Mouse (Mus musculus) left cerebral cortex, adult 18-20 months (tissue): ENCODE data around the gene 4930402H24Rik. TPM values are rescaled to one million over a fixed set of nuclear protein-coding genes. Genes with fewer than 3 reads are reported as not detected.
A peak's percentile ranks its signal among the peaks of the same experiment; 100 is the strongest.

ENCODE experiments used
- DNase-seq, 2 experiments: peaks; one replicate each; pipeline ENCODE4 v3.0.0; 2021 to 2022; ENCODE audit warnings: low spot score in 2 of 2, mixed read lengths in 1 of 2
- total RNA-seq, 2 experiments: library from RNA; stranded (reverse); gene quantifications; 2 replicates each; pipeline ENCODE4 v1.2.3; 2021

Gene 4930402H24Rik
- total RNA-seq, 2 experiments from 2014 or later = 68.4 to 68.5 TPM

DNA sequence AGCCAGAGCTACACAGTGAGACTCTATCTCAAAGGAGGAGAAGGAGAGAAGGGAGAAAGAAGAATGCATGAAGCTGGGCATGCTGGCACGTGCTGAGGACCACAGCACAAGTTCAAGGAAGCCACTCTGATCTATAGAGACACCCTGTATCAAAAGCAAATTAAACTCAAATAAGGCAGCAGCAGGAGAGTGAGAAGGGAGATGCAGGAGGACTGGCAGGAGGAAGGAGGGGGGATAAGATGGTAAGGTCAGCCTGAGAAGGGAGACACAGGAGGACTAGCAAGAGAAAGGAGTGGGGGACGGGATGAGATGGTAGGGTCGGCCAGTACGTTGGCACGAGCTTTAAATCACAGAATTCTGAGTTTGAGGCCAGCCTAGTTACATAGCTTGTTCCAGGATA lies 90.0 kb downstream of the 4930402H24Rik start:
- no peak for DNase-seq

DNA sequence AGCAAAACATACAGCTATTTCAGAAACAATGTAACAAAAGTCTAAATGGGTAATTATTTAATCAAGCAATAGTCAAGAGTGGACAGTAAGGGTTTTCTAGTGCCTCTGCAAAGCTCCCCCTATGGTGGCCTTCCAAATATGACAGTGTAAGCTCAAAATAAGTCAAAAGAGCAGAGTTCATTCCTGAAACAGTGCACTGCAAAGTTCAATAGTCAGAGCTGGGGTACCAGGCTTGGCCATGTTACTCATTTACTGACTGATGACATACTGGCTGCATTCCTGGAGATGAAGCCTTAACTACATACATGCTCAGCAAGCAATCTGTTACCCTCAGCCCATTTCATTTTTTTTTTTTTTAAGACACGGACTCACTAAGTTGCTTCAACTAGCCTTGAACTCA lies 91.7 kb downstream of the 4930402H24Rik start:
- no peak for DNase-seq

DNA sequence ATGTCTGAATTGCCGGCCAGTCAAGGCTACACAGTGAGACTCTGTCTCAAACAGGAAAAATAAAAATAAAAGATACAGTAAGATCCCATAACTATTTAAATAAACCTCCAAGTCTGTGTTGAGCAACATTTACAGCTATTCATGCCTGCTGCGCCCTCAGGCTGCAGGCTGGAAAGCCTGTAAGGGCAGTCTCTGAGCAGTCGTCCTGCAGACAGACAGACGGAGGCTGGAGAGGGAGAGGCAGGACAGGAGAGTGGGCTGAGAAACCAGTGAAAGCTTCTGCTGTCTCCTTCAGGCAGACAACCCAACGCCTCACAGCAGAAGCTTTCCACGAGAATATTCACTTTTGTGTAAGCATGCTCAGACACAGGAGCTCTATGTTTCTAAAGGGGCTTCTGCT lies 92.5 kb downstream of the 4930402H24Rik start:
- no peak for DNase-seq

DNA sequence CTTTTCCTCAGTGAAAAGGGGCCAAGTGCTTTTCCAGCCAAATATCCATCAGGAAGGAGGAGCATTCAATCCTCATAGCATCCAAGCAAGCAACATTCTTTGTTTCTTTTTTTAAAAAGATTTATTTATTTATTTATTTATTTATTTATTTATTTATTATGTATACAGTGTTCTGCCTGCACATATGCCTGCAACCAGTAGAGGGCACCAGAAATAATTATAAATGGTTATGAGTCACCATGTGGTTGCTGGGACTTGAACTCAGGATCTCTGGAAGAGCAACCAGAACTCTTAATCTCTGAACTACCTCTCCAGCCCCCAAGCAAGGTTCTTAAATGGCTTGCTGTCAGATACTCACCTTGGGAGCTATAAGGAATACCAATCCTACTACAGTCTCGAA lies 93.7 kb downstream of the 4930402H24Rik start:
- no peak for DNase-seq

DNA sequence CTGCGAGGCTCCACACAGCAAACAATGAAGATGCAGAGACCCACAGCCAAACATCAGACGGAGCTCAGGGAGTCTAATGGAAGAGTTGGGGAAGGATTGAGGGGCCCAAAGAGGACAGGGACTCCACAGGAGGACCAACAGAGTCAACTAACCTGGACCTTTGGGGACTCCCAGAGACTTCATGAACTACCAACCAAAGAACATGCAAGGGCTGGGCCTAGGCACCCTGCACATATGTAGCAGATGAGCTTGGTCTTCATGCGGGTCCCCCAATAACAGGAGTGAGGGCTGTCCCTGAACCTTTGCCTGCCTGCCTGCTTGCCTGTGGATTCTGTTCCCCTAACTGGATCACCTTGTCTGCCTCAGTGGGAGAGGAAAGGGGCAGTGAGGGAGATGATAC lies 101.1 kb downstream of the 4930402H24Rik start:
- DNase-seq = no peak

DNA sequence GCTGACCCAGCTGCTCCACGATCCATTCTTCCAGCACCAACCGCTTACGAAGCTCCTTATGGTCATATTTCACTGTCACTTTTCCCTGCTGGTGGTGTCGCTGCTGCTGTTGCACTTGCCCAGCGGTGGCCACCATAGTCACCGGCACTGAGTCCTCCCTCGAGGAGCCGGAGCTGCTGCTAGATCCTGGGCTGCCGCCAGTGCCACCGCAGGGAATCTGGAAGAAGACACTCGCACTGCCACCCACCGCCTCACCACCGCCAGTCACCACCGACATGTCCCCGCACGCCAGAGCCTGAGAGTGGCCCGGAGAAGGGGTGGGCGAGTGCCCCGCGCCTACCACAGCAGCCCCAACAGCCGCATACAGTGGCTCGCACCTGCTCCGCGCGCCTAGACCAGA lies 102.5 kb downstream of the 4930402H24Rik start:
- peak; percentile 10 to 43 for DNase-seq

DNA sequence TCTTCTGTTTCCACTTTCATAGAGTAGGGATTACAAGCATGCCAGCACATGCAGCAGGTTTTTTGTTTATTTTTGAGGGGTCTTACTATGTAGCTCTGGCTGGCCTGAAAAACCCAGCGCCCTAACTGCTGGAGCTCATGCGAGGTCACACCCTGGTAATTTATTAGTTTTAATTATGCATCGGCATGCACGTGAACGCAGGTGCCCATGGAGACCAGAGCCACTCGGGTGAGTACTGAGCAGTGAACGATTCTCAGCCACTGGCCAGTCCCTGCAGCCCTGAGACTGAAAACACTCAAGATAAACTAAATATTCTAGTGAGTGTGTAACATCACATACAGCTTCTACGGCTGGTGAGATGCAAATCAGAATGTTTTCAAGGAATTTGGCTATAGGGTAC lies 110.5 kb downstream of the 4930402H24Rik start:
- no peak for DNase-seq

DNA sequence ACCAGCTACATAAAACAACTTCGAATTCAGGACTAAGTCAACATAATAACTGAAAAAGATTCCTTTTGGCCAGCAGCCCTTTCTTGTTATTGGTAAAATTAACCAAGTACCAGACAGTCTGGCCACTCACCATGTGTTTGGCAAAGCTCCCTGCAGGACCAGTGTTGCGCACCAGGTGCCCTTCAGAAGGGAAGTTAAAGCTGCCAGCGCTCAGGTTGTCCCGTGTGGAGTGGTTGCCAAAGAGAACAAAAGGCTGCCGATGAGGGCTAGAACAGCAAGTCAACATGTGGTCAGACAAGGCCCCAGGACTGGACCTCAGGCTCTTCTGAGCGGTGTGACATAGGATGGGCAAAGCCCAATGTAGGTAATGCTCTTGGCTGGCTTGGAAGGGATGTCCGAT lies 114.5 kb downstream of the 4930402H24Rik start:
- DNase-seq = no peak

DNA sequence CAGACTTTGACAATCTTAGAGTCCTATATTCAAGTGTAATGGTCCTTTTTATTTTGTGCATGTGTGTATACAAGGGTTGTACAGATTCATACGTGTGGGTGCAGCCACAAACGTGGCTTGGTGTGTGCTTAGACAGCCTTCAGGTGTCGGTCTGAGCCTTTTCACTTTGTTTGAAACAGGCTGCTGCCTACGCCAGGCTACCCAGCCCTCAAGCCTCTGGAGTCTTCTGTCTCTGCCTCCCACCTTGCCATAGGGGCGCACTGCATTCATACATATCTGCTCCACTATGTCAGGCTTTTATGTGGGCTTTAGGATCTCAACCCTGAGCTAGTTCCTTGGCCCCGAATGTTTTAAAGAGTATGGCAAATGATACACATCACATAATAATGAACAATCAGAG lies 116.6 kb downstream of the 4930402H24Rik start:
- peak in 1 of 2 experiments; percentile 19 for DNase-seq

DNA sequence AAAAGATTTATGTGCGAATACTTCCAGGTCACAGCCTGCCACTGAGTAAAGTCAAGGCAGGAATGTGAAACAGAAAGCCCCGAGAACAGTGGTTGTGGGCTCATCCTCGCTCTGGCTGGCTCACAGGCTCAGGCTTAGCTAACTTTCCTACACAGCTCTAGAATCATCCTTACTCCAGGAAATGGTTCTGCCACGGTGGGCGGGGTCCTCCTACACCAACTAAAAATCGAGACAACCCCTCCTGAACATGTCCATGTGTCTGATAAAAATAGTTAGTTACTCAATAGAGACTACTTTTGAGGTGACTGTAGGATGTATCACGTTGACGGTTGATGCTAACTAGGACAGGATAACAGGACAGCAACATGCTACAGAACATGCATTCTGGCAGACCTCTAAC lies 117.2 kb downstream of the 4930402H24Rik start:
- peak in 1 of 2 experiments; percentile 61 for DNase-seq

DNA sequence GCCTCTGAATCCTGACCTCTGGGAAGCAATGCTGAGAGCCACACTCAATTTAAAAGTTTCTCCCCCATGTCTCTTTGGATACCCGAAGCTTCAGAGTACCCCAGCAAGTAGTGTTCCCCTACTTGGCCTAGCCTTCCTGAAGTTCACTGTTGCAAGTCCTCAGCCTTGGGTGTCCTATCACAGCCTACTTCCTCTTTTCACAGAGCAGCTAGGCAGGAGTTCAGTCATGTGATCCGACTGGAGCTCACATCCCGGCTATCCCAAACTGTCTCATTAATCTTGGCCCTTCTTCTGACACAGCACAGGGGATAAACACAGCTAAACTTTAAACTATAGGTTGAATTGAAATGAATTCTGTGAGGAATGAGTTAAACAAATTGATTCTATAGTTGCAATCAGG lies 121.3 kb downstream of the 4930402H24Rik start:
- DNase-seq = no peak

DNA sequence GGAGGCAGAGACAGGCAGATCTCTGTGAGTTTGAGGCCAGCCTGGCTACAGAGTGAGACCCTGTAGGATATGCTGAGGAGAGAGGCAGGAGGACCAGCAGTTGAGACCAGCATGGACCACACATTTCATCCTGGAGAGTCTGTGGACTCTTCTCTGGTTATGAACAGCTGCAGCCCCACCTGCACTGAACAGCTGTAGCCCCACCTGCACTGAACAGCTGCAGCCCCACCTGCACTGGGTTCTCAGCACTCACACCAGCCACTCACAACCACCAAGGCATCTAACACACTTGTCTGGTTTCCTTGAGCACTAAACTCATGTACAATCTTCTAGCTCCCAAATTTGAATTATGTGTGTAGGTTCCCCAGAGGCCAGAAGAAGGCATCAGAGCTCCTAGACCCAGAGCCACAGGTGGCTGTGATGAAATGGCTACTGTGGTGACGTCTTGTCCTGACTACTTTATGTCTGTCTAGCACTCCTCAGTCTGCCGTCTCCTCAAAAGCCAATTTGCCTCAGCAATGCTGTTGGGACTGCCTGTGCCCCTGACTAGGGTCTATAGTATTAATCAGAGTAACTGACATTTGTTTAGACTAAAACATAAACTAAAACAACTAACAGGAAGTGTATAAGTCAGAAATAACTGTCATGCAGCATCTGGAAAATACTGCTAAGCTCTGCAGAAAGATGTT lies 125.4 kb downstream of the 4930402H24Rik start:
- DNase-seq = no peak

DNA sequence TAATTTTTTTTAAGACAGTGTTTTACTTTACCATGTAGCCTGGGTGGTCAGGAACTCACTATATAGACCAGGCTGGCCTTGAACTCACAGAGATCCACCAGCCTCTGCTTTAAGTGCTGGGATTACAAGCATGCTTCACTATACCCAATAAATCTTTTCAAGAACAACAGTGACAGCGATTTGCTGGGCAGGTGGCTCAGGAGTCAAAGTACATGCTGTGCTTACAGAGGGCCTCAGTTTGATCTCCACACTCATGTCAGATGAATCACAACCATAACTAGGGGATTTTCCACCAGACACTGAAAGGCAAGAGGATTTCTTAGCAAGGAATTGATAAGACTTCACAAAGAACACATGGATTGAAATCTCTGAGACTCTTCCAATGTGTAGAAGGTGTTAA lies 126.3 kb downstream of the 4930402H24Rik start:
- DNase-seq = no peak

DNA sequence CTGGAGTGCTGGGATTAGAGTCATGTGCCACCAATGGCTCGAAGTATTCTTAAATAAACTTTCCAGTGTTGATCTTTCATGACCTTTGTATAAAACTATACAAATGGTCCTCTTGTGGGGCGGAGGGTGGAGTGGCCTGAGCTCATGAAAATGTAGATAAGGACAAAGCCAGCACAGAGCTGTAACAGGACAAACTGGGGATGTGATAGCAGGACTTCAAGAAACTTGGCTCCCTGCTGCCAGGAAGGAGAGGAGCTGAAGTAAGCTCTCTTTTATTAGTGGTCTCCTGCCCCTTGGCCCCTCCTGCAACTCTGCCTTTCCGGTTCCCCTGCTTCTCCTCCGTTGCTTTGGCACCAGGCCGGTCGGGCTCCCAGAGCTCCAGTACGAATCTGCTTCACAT lies 129.6 kb downstream of the 4930402H24Rik start:
- no peak for DNase-seq

DNA sequence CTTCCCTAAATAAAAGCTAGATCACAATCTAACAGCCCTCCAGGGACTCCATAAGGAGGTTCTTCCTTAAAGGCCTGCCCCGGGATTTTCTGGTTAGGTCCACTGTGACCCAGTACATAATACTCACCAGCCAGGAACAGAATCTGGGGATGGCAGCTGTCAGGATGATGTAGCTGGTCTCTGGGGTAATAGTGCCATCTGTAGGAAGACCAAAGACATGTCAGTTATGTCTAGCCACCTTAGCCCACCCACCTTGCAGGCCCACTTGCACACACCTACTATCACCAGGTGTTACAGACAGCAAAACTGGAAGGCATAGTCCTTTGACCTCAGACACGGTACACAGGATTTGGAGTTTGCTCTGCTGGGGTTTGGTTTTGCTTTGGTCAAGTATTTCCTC lies 138.7 kb downstream of the 4930402H24Rik start:
- DNase-seq = no peak

DNA sequence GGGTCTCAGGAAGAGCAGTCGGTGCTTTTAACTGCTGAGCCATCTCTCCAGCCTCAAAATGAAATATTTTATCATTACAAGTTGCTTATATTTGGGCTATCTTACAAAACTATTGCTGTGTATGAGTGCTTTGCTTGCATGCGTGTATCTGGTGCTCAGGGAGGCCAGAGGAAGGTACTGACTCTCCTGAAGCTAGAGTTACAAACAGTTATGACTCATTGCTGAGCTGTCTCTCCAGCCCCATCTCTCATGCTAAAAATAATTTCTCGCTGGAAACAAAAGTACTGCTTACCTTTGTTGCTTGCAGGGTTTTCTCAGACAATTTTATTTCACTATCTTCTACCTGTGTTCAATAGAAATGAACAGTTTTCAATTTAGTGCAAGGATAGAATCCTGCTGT lies 140.8 kb downstream of the 4930402H24Rik start:
- DNase-seq = no peak

DNA sequence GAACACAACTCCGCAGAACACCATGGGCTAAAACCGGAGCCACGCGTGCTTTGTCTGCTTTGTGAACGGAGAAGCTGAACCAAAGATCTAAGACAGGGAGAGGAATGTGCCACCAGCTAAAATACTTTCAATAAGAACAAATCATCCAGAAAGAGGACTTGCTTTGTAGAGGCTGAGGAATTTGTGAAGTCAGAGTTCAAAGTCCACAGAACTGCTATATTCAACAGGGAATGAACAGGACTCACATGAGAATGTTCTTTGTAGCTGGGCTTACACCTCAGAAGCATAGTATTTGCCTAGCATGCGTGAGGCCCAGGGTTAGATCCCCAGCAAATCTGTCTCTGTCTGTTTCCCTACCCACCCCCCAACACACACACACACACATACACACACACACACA lies 145.3 kb downstream of the 4930402H24Rik start:
- DNase-seq = no peak

DNA sequence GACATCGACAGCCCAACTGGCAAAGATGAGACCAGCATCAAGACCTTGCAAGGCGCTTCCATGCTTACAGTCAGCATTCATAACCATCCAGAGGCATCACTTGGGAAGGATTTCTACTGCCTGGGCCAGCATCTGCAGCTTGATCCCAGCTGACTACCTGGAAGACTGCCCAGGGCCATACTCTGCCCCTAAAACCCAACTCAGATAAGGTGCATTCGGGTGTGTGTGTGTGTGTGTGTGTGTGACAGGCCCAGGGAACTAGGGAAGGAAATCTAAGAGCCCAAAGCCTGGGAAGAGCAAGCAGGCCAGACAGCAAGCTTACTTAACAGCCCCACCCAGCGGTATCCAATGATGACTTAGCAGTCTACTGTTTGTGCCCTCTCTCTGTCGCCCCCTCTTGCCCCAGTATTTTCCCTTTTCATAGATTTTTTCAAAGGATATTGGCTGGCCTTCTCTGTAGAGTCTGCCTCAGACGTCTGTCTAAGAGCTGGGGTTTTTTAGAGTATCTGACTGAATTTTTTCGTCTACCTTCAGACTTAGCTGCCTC lies 151.1 kb downstream of the 4930402H24Rik start:
- no peak for DNase-seq

DNA sequence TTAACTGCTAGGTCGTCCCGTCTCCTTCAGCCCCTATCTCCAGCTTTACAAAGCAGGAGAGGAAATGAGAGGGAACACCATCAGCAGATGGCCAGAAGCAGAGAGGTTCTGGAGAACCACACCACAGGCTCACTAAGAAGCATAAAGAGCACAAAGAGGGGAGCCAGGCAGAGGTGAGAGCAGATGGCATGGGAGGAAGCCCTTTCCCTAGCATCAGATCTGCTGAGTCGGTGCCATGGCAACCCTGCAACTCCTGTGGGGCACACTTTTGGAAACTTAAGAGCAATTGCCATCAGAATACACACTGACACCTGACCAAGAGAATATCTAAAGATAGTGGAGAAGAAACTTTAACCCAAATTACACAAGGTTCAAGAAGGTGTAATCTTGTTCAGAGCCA lies 151.6 kb downstream of the 4930402H24Rik start:
- no peak for DNase-seq

DNA sequence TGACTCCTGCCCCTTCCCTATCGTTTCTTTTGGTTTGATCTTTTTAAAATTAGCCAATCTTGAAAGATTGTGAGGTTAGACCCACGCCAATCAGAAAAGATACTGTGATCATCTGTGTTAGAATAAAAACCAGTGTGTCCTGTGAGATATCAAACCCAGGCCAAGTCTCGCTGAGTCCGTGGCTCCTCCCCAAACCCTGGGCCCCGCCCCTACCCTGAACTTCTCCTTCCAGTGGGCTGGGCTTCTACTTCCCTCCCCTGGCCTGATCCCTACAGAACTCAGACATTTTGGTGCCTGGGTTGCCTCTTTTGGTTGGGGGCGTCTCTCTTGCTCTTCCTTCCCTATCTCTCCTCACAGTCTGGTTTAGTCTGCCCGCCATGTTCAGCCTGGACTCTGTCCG lies 155.8 kb downstream of the 4930402H24Rik start:
- no peak for DNase-seq

DNA sequence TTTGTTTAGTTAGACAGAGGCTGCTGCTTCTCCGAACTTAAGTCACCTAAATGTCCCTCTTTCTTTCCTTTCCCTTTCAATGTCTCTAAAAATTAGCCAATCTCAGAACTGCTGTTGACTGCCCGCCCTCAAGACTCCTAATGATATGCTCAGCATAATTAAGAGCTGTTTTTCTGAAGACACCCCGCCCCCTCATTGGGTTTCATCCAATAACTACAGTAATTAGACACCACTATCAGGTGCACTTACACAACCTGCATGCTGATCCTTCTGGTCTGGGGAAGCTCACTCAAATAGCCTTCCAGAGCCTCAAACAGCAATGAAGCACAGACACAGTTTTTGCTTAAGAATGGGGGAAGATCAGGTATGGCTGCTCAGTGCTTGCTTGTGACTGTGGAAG lies 156.5 kb downstream of the 4930402H24Rik start:
- DNase-seq = no peak

DNA sequence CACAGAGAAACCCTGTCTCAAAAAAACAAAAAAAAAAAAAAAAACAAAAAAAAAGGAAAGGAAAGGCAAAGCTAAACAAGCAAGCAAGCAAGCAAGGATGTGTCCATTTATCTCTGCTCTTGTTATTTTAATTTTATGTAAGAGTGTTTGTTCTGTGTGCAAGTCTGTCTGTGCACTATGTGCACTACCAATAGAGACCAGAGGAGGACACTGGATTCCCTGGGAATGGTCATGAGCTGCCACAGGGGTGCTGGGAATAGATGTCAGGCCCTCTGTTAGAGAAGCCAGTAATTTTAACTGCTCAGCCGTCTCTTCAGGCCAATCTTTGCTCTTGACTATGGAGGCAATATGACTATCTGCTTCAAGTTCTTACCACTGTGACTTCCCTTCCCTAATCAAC lies 162.6 kb downstream of the 4930402H24Rik start:
- DNase-seq = no peak

DNA sequence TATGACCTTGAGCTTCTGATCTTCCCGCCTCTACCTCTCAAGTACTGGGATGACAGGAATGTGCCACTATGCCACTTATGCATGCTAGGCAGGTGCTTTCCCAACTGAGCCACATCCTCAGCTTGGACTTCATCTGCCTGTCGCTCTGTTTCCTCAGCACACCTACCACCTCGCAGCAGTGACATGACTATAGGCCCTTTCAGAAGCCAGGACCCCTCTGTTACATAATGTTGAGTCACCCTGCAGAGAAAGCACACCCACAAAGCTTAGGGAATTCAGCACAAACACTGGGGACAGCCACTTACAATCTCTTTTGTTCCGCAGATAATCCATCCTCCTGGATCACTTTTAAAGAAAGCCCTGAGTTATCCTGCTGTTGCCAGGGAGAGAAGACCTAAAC lies 166.1 kb downstream of the 4930402H24Rik start:
- DNase-seq = no peak
